Mouse (Mus musculus): ENCODE results near the gene Mat2a. TPM values are rescaled to one million over a fixed set of nuclear protein-coding genes. Genes with fewer than 3 reads are reported as not detected.
A peak's percentile ranks its signal among the peaks of the same experiment; 100 is the strongest.

The Mat2a gene
- polyA plus RNA-seq, 1 experiment from 2014 or later: 380 TPM

- WGBS: 88% methylated on average over 7 of the region's 7 CpGs
- H3K4me1 ChIP-seq: no peaks in the 10 kb centered on the region
Observed at GRCm38 (mm10) chr6:72405356-72405755, 34.0 kb downstream of the Mat2a start.

GRCm38 (mm10) chr6:72401875-72402274, 37.5 kb downstream of the Mat2a start:
- Histone ChIP-seq H3K4me1 (no peaks in the 10 kb centered on the region), H3K9me3 (no peaks in the 10 kb centered on the region), H3K9ac (no peak overlapping the region), H3K36me3 (replicated peaks) (no peaks in the 10 kb centered on the region), H3K27me3 (replicated peaks) (no peaks in the 10 kb centered on the region), H3K4me3 (no peak overlapping the region), H3K4me2 (no peak overlapping the region), H3K27ac (no peak overlapping the region)
- 26% methylated on average over 7 of the region's 7 CpGs for WGBS
- ATAC-seq (replicated peaks): no peak

More at GRCm38 (mm10) chr6:72405356-72405755, 34.0 kb downstream of the Mat2a start:
- Histone ChIP-seq H3K27me3 (replicated peaks) (no peaks in the 10 kb centered on the region), H3K27ac (no peak overlapping the region), H3K9me3 (no peaks in the 10 kb centered on the region), H3K4me2 (no peak overlapping the region), H3K9ac (no peak overlapping the region), H3K36me3 (replicated peaks) (no peaks in the 10 kb centered on the region), H3K4me3 (no peak overlapping the region)
- ATAC-seq (replicated peaks): no peak

- H3K4me3 ChIP-seq: no peak overlapping the region
- no peak overlapping the region for H3K4me2 ChIP-seq
- H3K9ac ChIP-seq: no peak overlapping the region
- no peak for ATAC-seq (replicated peaks)
- no peaks in the 10 kb centered on the region for H3K9me3 ChIP-seq
- H3K36me3 ChIP-seq (replicated peaks): no peaks in the 10 kb centered on the region
- WGBS: 56% methylated on average over 2 of the region's 2 CpGs
- H3K27ac ChIP-seq: no peak overlapping the region
- no peaks in the 10 kb centered on the region for H3K4me1 ChIP-seq
- no peaks in the 10 kb centered on the region for H3K27me3 ChIP-seq (replicated peaks)
Observed at GRCm38 (mm10) chr6:72399967-72400366, 39.4 kb downstream of the Mat2a start.

GRCm38 (mm10) chr6:72396837-72397251, 42.5 kb downstream of the Mat2a start:
- WGBS: 82% methylated on average over 10 of the region's 10 CpGs
- Histone ChIP-seq H3K4me3 (no peak overlapping the region), H3K9ac (no peak overlapping the region), H3K9me3 (no peaks in the 10 kb centered on the region), H3K27ac (no peak overlapping the region), H3K36me3 (replicated peaks) (no peaks in the 10 kb centered on the region), H3K4me1 (no peaks in the 10 kb centered on the region), H3K27me3 (replicated peaks) (no peaks in the 10 kb centered on the region), H3K4me2 (no peak overlapping the region)
- no peak for ATAC-seq (replicated peaks)

- Histone ChIP-seq H3K4me2 (no peak overlapping the region), H3K9ac (no peak overlapping the region), H3K4me1 (peaks cover 10% of the 10 kb centered on the region), H3K27ac (no peak overlapping the region), H3K9me3 (no peaks in the 10 kb centered on the region), H3K27me3 (replicated peaks) (peaks cover 15% of the 10 kb centered on the region), H3K4me3 (no peak overlapping the region), H3K36me3 (replicated peaks) (no peaks in the 10 kb centered on the region)
- no peak for ATAC-seq (replicated peaks)
- WGBS: 89% methylated on average over 5 of the region's 5 CpGs
Observed at GRCm38 (mm10) chr6:72392341-72392740, 47.0 kb downstream of the Mat2a start.

GRCm38 (mm10) chr6:72390795-72391521, 48.4 kb downstream of the Mat2a start:
- Histone ChIP-seq H3K9me3 (no peaks in the 10 kb centered on the region), H3K4me2 (peak overlapping the region; percentile 52), H3K36me3 (replicated peaks) (no peaks in the 10 kb centered on the region), H3K27ac (no peak overlapping the region), H3K4me1 (peaks cover 10% of the 10 kb centered on the region), H3K9ac (no peak overlapping the region), H3K4me3 (no peak overlapping the region), H3K27me3 (replicated peaks) (peaks cover 15% of the 10 kb centered on the region)
- 17% methylated on average over 12 of the region's 12 CpGs for WGBS
- no peak for ATAC-seq (replicated peaks)

- WGBS: 3% methylated on average over 33 of the region's 33 CpGs
- no peaks in the 10 kb centered on the region for H3K36me3 ChIP-seq (replicated peaks)
- H3K4me1 ChIP-seq: peaks cover 10% of the 10 kb centered on the region
- peak within 1 kb of the TSS; percentile 22; the same call in 1 of the 2 replicates for H3K9ac ChIP-seq
- peak within 1 kb of the TSS; percentile 52 for H3K4me2 ChIP-seq
- H3K9me3 ChIP-seq: no peaks in the 10 kb centered on the region
- peaks cover 15% of the 10 kb centered on the region for H3K27me3 ChIP-seq (replicated peaks)
- ATAC-seq (replicated peaks): peak; percentile 48; the same call in 1 of the 2 replicates
- peak within 1 kb of the TSS; percentile 27 for H3K4me3 ChIP-seq
- H3K27ac ChIP-seq: no peak within 1 kb of the TSS
Observed at GRCm38 (mm10) chr6:72389941-72390771, 49.2 kb downstream of the Mat2a start, which contains the start of gene Vamp8. Vamp8 (minus strand) TSS chr6:72390703.

- ATAC-seq (replicated peaks): 0 out of 2 replicates have a peak, but pooled peaks have one; percentile 6
- Histone ChIP-seq H3K27ac (no peak overlapping the region), H3K9me3 (no peaks in the 10 kb centered on the region), H3K9ac (peak overlapping the region; percentile 22; the same call in 1 of the 2 replicates), H3K27me3 (replicated peaks) (peaks cover 15% of the 10 kb centered on the region), H3K4me3 (peak overlapping the region; percentile 27), H3K4me2 (peak overlapping the region; percentile 52), H3K36me3 (replicated peaks) (no peaks in the 10 kb centered on the region), H3K4me1 (peaks cover 10% of the 10 kb centered on the region)
- 33% methylated on average over 13 of the region's 13 CpGs for WGBS
Observed at GRCm38 (mm10) chr6:72389471-72389940, 49.9 kb downstream of the Mat2a start.

- H3K4me3 ChIP-seq: no peak overlapping the region
- peaks cover 10% of the 10 kb centered on the region for H3K4me1 ChIP-seq
- no peaks in the 10 kb centered on the region for H3K36me3 ChIP-seq (replicated peaks)
- H3K27me3 ChIP-seq (replicated peaks): peaks cover 15% of the 10 kb centered on the region
- ATAC-seq (replicated peaks): no peak
- H3K9me3 ChIP-seq: no peaks in the 10 kb centered on the region
- 93% methylated on average over 6 of the region's 6 CpGs for WGBS
- no peak overlapping the region for H3K9ac ChIP-seq
- H3K27ac ChIP-seq: no peak overlapping the region
- H3K4me2 ChIP-seq: no peak overlapping the region
Observed at GRCm38 (mm10) chr6:72388791-72389329, 50.5 kb downstream of the Mat2a start.

- Histone ChIP-seq H3K4me1 (peaks cover 10% of the 10 kb centered on the region), H3K27me3 (replicated peaks) (peaks cover 15% of the 10 kb centered on the region), H3K27ac (no peak overlapping the region), H3K4me3 (no peak overlapping the region), H3K9me3 (no peaks in the 10 kb centered on the region), H3K9ac (no peak overlapping the region), H3K4me2 (no peak overlapping the region), H3K36me3 (replicated peaks) (no peaks in the 10 kb centered on the region)
- 75% methylated on average over 10 of the region's 10 CpGs for WGBS
- no peak for ATAC-seq (replicated peaks)
Observed at GRCm38 (mm10) chr6:72388266-72388665, 51.1 kb downstream of the Mat2a start.

GRCm38 (mm10) chr6:72387816-72388215, 51.5 kb downstream of the Mat2a start:
- 72% methylated on average over 3 of the region's 3 CpGs for WGBS
- Histone ChIP-seq H3K9me3 (no peaks in the 10 kb centered on the region), H3K4me2 (no peak overlapping the region), H3K9ac (no peak overlapping the region), H3K4me3 (no peak overlapping the region), H3K27ac (no peak overlapping the region), H3K4me1 (peaks cover 10% of the 10 kb centered on the region), H3K36me3 (replicated peaks) (no peaks in the 10 kb centered on the region), H3K27me3 (replicated peaks) (peaks cover 15% of the 10 kb centered on the region)
- ATAC-seq (replicated peaks): no peak

- Histone ChIP-seq H3K9ac (no peak overlapping the region), H3K4me3 (no peak overlapping the region), H3K9me3 (no peaks in the 10 kb centered on the region), H3K36me3 (replicated peaks) (no peaks in the 10 kb centered on the region), H3K27me3 (replicated peaks) (peaks cover 15% of the 10 kb centered on the region), H3K27ac (no peak overlapping the region), H3K4me1 (peaks cover 10% of the 10 kb centered on the region), H3K4me2 (no peak overlapping the region)
- no peak for ATAC-seq (replicated peaks)
- 95% methylated on average over 2 of the region's 2 CpGs for WGBS
Observed at GRCm38 (mm10) chr6:72386561-72386960, 52.8 kb downstream of the Mat2a start.
